Mouse (Mus musculus): Measurements from ENCODE around the gene Pde7b. TPM values are rescaled to one million over a fixed set of nuclear protein-coding genes. Genes with fewer than 3 reads are reported as not detected.

Pde7b gene
- 10 to 100 TPM; 20.3 to 23.3 TPM for total RNA-seq (2021)

DNA sequence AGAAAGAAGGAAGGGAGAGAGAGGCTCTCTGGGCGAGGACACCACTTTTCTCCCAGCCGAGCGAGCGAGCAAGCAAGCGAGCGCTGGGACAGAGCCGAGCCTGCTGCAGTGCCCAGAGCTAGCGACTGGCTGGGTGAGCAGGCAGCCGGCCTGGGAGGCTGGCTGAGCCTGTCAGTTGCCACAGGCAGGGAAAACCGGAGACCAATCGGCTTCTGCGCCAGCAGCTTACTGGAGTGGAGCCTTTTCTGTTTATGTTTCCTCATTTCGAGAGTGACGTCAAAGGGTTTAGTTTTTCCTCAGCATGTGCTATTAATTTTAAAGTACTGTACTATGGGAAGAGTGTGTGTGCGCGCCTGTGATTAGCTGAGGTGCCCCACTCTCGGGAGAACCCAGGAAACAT lies at the start of gene Pde7b:
Gene Pde7b (minus strand): TSS at position 173 of the 400 bp plus-strand sequence.
- peak; percentile 62 to 67 for DNase-seq (ENCODE audit: extremely low spot score in 1 of 2, low spot score in 1 of 2)

DNA sequence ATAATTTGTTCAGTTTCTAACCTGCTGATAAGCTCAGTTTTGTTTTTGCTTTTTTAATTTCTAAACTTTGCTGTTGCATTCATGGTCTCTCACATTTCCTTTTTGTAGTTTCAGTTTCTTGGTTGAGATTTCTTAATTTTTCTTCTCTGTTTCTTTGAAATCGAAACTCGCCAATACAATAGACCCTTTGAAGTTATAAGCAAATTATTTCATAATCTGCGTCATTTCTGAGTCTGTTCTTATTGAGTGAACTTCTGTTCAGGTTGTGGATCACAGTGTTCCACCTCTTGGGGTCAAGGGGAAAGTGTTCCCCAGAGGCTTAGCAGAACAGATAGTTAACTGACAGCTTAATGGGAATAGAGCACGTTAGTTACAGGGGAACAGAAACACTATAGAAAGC lies 47.2 kb upstream of the Pde7b start:
- no peak for DNase-seq (ENCODE audit: extremely low spot score in 1 of 2, low spot score in 1 of 2)

DNA sequence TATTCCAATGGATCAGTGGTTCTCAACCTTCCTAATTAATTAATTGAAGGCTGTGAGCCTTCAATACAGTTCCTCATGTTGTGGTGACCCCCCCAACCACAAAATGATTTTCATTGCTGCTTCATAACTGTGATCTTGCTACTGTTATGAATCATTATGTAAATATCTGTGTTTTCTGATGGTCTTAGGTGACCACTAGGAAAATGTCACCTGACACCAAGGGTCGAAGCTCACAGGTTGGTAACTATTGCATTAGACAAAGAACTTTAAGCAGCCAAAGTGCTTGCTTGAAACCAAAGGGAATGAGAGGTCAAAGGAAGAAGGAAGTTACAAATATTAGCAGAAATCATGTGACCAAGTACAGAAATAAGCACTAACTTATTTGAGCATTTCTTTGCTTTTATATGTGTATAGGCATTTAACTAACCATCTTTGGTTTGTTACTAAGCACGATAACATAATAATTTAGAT lies 45.6 kb upstream of the Pde7b start:
- DNase-seq (ENCODE audit: extremely low spot score in 1 of 2, low spot score in 1 of 2): no peak

DNA sequence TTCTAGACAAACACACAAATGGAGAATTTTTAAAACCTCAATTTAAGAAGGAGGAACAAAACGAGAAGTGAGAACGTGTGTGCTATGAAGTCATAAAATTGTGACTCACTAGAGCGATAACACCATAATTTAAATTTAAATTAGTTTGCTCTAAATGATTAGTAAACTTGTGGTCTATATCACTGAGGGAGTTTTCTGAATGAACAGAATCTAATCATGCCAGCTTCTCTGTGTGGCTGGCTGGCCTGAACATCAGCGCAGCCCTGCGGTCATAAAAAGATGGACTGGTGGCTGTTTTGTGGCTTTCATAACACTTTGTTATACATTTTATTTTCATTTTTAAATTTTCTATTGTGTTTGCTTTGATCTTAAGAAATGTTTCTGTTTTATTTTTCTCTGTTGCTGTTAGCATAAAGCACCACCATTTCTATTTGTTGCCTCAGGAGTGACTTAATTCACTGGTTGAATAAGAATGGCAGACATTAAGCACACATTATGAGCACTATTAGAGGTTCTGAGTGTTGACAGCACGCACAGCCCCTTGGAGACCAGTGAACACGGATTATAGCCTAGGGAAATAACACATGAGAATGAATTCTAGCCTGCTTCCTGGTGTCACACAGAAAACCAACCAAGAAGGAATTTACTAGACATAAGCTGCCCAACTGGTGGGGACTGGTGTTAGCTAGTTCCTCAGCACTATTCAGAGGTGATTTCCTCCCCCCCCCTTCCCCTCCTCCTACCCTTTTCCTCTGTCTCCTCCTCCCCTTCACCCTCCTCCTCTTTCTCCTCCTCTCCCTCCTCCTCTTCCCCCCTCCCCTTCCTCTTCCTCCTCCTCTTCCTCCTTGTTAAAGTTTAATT lies 44.9 kb upstream of the Pde7b start:
- DNase-seq (ENCODE audit: extremely low spot score in 1 of 2, low spot score in 1 of 2): no peak

DNA sequence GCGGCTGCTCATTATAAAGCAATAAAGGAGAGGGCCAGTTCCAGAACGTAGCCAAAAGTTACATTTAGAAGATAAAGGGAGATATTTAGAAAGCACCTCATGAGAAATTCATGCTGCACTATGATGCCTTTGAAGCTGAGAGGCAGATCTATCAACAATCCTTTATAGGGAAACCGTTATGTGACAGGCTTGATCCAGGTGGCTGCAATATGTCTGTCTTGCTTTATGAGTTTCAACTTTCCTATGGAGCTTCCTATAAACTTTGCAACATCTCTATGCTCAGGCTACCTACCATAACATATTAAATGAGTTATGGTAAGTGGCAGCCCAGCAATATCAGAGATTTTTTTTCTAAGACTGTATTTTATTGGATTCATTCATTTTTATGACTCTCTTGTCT lies 39.5 kb upstream of the Pde7b start:
- DNase-seq (ENCODE audit: extremely low spot score in 1 of 2, low spot score in 1 of 2): no peak

DNA sequence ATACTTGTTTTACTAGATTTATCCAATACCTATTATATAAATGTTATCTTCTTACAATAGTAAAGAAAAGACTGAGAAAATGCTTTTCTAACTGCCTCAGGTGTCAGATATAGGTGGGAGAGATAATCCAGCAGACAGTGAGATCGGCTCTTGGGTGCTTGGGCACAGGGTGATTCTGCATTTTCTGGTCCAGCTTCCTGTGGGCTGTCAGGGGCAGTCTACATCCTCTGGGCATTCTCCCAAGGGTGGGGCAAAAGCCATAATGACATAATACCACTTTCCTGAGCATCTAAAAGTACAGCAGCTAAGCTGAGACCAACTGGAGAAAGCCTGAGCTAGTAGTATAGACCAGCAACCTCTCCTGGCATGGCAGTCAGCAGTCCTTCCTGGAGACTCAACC lies 34.1 kb upstream of the Pde7b start:
- no peak for DNase-seq (ENCODE audit: extremely low spot score in 1 of 2, low spot score in 1 of 2)

DNA sequence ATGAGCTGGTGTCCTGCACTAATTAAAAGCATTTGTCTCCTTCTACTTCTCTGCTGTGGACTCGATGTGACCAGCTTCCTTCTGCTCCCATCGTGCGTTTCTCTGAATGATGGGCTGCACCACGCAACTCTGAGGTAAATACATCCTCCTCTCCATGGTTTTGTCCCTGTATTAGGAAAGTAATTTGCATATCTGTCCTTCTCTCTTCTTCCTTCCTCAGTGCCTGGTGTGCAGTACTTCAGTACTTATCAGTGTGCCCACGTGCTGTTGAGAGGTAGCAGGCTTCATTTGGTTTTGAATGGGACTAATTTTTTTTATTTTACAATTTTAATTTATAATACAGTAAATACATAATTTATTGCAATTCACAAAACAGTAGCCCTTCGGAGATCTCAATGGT lies 33.4 kb upstream of the Pde7b start:
- DNase-seq (ENCODE audit: extremely low spot score in 1 of 2, low spot score in 1 of 2): no peak

DNA sequence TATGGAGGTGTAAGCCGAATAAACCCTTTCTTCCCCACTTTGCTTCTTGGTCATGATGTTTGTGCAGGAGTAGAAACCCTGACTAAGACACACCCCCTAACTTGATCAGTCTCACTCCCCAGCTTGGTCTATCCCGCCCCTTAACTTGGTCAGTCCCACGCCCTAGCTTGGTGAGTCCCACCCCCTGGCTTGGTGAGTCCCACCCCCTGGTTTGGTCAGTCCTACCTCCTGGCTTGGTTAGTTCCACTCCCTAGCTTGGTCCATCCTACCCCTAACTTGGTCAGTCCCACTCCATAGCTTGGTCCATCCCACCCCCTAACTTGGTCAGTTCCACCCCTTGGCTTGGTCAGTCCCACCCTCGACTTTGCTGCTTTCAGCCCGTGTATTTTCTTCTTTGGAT lies 31.3 kb upstream of the Pde7b start:
- no peak for DNase-seq (ENCODE audit: extremely low spot score in 1 of 2, low spot score in 1 of 2)

DNA sequence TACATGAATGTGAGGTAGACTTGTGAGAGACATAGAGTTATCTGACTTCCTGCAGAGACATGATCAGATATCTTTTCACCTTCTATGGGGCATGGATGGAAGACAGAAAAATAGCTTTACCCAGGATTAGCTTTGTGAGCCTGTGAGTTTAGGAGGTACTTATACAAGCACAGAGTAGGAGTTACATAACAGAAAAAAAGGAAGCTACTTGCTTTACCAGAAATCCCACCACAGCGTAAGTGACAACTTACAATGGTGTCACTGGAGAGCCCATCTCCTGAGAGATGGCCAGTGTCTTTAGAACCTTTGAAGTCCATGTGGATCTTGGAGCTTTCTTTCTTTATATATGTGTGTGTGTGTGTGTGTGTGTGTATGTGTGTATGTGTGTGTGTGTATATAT lies 28.0 kb upstream of the Pde7b start:
- DNase-seq (ENCODE audit: extremely low spot score in 1 of 2, low spot score in 1 of 2): no peak

DNA sequence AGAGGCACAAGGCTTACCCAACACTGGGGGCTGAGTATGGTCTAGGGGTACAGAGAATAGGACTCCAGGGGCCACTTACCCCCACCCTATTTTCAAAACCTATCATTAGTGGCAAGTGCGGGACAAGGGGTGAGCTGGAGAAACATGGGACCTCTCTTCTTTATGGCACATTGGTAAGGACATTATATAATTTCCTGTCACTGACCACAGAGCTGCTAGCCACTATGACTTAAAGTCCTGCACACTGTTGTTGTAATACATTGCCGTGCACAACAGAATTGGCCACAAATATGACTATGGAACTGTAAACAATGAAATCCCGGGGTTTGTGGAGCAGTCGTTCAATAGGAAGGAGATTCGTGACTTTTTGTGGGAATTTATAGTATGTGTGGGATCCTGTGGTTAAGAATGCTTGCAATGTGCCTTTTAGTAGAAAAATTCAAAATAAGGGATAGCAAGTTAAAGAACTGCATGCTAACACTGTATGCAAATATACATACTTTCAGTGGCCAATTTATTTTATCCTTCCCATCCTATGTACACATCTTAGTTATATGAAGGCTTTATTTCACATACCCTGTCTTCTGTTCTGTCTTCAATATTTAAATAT lies 25.9 kb upstream of the Pde7b start:
- DNase-seq (ENCODE audit: extremely low spot score in 1 of 2, low spot score in 1 of 2): no peak

DNA sequence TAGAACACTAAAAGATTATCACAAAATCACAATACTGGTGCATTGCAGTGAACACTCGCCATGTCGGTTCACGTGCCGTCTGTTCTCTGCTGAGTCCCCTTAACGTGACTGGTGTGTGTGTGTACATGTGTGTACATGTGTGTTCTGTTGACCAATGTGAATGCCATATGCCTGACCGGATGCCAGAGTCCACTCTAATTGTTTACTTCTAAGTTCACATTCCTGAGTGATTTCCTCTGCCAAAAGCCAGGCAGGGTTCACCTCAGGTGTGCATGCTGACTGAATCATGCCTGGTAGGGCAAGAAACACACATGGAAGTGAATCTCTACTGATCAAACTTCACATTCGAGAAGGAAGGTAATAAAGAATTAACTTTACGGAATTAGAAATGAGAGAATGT lies 24.1 kb upstream of the Pde7b start:
- DNase-seq (ENCODE audit: extremely low spot score in 1 of 2, low spot score in 1 of 2): no peak

DNA sequence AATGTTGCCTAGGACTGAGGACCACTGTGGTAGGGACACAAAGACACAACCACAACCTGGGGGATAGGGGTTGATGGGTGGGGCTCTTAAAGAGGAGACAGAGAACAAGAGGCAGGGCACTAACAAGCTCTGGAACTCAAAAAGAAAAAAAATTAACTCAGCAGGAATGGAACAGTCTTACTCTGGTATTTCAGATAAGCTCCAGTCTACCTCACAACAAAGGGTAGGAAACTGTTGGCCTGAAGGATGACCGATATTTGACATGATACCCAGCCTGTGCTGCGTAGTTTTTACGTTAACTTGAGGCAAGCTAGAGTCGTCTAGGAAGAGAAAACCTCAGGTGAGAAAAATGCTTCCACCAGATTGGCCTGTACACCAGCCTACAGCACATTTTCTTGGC lies 22.4 kb upstream of the Pde7b start:
- no peak for DNase-seq (ENCODE audit: extremely low spot score in 1 of 2, low spot score in 1 of 2)

DNA sequence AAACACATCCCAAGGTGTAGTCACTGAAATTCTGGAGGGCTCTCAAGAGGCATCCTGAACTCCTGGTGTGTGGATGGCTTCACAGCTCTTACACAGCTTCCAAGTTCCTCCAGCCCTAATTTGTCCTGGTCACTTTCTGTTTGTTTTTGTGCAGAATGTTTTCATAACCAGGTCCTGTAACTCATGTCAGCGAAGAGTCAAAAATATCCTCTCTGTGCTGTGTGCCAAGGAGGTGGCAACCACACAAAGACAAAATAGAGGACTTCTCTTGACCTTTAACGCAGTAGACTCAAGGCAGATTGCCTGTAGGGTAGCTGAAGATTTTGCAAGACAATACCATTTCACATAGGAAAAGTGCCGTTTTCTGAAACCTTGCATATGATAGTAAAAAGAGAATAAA lies 14.9 kb upstream of the Pde7b start:
- DNase-seq (ENCODE audit: extremely low spot score in 1 of 2, low spot score in 1 of 2): no peak

DNA sequence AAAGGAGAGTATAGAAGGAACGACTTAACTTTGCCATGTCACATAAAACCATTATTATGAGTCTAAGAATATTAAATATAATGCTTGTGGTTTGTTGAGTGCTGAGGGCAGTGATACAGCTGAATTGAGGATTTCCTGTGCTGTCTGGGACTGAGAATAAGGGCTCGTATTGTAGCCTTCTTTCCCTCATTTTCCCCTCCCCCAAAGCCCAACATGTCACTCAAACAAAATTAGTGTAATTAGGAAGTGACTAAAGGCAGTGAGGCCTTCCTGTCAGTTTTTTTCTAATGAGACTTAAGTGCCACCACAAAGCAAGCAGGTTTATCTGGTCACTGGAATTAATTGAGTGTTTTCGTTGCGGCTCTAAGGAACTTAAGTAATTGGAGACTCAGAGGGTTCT lies 12.3 kb upstream of the Pde7b start:
- DNase-seq (ENCODE audit: extremely low spot score in 1 of 2, low spot score in 1 of 2): no peak

DNA sequence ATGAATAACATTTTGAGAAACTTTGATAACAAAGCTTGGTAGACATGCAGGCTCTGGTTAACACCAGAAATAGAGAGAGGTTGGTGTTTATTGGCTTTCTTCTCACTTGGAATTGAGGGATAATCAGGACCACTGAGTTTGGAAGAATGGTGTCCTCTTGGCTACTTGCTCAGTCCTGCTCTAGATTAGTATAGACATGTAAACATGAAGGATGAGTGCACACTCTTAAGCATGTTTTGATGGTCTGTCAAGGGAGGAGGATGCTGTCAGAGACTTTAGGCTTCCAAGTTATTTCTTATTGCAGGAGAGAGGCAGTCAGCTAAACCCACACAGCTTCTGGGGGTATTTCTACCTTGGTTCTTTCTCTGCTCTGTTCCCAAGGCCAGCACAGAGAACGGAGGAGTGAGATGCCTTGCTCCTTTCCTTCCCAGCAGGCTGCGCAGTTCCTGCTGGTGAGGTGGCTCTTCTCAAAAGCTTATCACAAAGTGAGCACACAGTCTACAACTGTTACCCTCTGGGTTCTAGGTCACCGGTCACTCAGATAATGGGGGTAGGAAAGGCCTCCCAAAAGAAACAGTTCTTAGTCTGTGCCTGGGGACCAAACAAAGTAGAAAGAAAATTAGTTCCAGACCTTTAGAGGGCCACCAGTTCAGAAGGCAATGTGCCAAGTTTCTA lies 11.0 kb upstream of the Pde7b start:
- DNase-seq (ENCODE audit: extremely low spot score in 1 of 2, low spot score in 1 of 2): no peak

DNA sequence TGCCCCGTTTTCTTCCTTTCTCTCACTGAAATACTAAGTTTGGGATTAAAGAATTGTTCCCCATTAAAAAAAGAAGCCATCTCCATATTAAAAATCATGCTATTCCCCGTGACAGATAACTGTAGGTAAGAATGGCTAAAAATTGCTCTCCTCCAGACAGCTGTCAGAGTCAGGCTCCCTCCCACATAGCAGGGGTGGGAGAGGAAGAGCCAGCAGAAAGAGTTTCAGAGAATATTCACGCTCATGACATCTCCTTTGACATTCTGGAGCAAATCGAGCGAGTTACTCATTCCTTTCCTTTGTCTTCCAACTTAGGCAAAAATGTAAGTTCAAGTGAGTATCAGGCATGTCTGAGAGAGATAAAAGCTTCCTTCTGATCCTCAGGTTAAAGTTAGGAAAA lies 8.7 kb upstream of the Pde7b start:
- no peak for DNase-seq (ENCODE audit: extremely low spot score in 1 of 2, low spot score in 1 of 2)

DNA sequence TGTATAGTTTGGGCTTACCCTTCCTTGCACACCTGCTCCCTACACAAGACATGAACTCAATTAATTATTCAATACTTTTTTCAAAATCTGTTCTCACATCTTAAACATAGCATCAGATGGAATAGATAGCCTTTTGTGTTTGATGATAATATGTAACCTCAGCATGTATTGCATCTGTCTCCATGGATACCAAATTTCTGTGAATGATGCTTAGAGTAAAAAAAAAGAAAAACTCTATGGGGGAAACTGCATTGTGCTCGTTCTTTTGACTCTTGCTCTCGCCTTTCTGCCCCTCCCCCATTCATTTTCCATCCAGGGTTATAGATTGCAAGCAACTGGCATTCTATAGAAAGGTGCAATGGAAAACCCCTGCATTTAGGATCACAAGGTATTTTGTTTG lies 7.3 kb upstream of the Pde7b start:
- no peak for DNase-seq (ENCODE audit: extremely low spot score in 1 of 2, low spot score in 1 of 2)

DNA sequence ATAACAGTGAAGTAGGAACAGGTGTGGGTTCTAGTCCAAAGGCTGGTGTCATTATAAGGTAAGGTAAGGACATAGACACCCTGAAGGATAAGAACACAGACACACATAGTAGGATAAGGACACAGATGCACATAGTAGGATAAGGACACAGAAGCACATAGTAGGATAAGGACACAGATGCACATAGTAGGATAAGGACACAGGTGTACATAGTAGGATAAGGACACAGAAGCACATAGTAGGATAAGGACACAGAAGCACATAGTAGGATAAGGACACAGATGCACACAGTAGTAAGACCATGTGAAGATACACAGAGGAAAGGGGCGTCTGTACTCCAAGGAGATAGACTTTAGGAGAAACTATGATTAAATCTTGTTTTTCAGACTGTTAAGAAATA lies 5.2 kb upstream of the Pde7b start:
- DNase-seq (ENCODE audit: extremely low spot score in 1 of 2, low spot score in 1 of 2): no peak

DNA sequence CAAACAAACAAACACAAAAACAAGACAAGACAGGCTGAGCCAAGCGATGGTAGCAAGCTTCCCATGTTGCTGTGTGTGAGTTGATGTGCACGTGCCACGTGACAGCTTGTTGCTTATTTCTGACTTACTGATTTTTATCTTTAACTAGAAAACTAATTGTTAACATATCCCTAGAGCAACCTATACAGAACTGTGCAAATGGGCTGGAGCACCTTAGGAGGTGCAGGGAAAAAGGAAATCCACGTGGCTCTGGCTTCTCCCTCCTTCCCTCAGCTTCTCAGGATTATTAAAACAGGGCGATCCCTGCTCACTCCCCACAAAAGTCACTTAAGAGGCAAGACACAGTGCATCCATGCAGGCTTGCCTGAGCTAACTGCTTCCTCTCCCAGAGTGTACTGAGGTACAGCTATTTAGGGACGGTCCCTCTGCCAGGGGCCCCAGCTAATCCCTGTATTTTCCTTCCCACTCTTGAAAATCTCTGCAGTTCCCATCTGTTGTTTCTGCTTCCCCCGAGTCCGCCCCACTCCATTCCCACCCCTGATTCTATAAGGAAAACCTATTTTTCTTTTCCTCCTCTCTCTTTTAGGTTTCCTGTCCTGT lies 606 bp upstream of the Pde7b start:
- DNase-seq (ENCODE audit: extremely low spot score in 1 of 2, low spot score in 1 of 2): no peak

DNA sequence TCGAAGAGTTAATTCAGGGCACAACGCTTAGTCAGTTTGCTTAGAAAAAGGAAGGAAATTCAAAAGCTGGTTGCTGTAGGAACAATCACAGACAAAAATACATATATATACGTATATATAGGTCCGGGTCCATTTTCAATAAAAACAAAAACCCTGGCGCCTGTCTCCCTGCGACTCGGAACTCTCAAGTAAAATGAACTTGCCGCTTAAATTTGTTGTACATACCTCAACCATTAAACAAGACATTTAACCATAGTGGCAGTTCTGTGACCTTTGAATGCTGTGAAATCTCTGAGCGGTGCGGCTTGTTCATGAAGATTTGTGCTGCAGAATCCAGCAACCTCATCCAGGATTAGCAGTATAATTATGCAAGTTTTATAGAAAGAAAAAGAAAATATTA lies 427 bp downstream of the Pde7b start:
- DNase-seq (ENCODE audit: extremely low spot score in 1 of 2, low spot score in 1 of 2): no peak

DNA sequence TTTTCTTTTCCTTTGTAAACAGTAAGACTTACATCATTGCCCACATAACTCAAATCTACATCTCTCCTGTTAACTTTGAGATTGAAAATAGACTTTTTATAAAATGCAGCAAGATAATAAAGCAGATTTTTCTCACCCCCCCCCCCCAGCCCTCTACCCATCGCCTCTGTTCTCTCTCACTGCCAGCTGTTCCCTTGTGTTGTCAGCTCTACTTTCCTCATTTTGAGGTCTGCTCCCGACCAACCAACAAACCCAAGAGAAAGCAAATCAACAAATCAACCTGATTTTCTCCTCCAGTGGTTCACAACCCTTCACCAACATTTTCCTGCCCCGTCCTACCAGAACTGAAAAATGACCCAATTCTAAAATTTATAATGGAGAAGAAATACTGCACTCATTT lies 916 bp downstream of the Pde7b start:
- no peak for DNase-seq (ENCODE audit: extremely low spot score in 1 of 2, low spot score in 1 of 2)
